Mouse (Mus musculus): ENCODE results near the gene Masp2. TPM values are rescaled to one million over a fixed set of nuclear protein-coding genes. Genes with fewer than 3 reads are reported as not detected.

The Masp2 gene
- polyA plus RNA-seq, 1 experiment from 2014 or later = 8.5 TPM

- ATAC-seq = no peak; the same call in 1 of the 2 replicates
- H3K27ac ChIP-seq = no peak overlapping the region
- H3K4me3 ChIP-seq = no peak overlapping the region
Measured at GRCm38 (mm10) chr4:148603376-148604139, 1.2 kb downstream of the Masp2 start.

GRCm38 (mm10) chr4:148604141-148604540 is 1.8 kb downstream of the Masp2 start:
- Histone ChIP-seq H3K9me3 (replicated peaks) (no peaks in the 10 kb centered on the region), H3K4me2 (no peak overlapping the region), H3K4me3 (no peak overlapping the region), H3K27me3 (replicated peaks) (no peaks in the 10 kb centered on the region), H3K9ac (no peak overlapping the region; the same call in 1 of the 2 replicates), H3K4me1 (peaks cover 33% of the 10 kb centered on the region), H3K36me3 (peaks cover 4% of the 10 kb centered on the region), H3K27ac (no peak overlapping the region)
- WGBS (ENCODE audit: insufficient replicate concordance) = 63% methylated on average over 7 of the region's 7 CpGs
- ATAC-seq = no peak

More at GRCm38 (mm10) chr4:148603376-148604139, 1.2 kb downstream of the Masp2 start:
- Histone ChIP-seq H3K4me2 (no peak overlapping the region), H3K9ac (no peak overlapping the region; the same call in 1 of the 2 replicates), H3K36me3 (peaks cover 10% of the 10 kb centered on the region), H3K9me3 (replicated peaks) (0 out of 2 replicates have a peak, but pooled peaks cover 5% of the 10 kb centered on the region), H3K27me3 (replicated peaks) (no peaks in the 10 kb centered on the region), H3K4me1 (peaks cover 33% of the 10 kb centered on the region)
- WGBS (ENCODE audit: insufficient replicate concordance) = 65% methylated on average over 10 of the region's 10 CpGs

- no peaks in the 10 kb centered on the region for H3K36me3 ChIP-seq
- no peaks in the 10 kb centered on the region for H3K9me3 ChIP-seq (replicated peaks)
- H3K27ac ChIP-seq = no peak overlapping the region
- H3K4me1 ChIP-seq = peaks cover 33% of the 10 kb centered on the region
- H3K27me3 ChIP-seq (replicated peaks) = no peaks in the 10 kb centered on the region
- peak; percentile 43; the same call in 1 of the 2 replicates for ATAC-seq
- no peak overlapping the region for H3K4me2 ChIP-seq
- no peak overlapping the region for H3K4me3 ChIP-seq
- no peak overlapping the region for H3K9ac ChIP-seq
- WGBS (ENCODE audit: insufficient replicate concordance) = 77% methylated on average over 3 of the region's 3 CpGs
Measured at GRCm38 (mm10) chr4:148604541-148605165, 2.3 kb downstream of the Masp2 start.

GRCm38 (mm10) chr4:148607758-148608157 is 5.4 kb downstream of the Masp2 start:
- 14% methylated on average over 5 of the region's 5 CpGs for WGBS (ENCODE audit: insufficient replicate concordance)
- H3K9me3 ChIP-seq (replicated peaks) = no peaks in the 10 kb centered on the region
- ATAC-seq = no peak

GRCm38 (mm10) chr4:148609805-148610204 is 7.5 kb downstream of the Masp2 start:
- no peak overlapping the region for H3K4me2 ChIP-seq
- no peak for ATAC-seq
- no peaks in the 10 kb centered on the region for H3K9me3 ChIP-seq (replicated peaks)
- peaks cover 42% of the 10 kb centered on the region for H3K36me3 ChIP-seq
- H3K27me3 ChIP-seq (replicated peaks) = no peaks in the 10 kb centered on the region
- WGBS (ENCODE audit: insufficient replicate concordance) = 84% methylated on average over 5 of the region's 5 CpGs
- no peak overlapping the region for H3K9ac ChIP-seq
- no peak overlapping the region for H3K4me3 ChIP-seq
- peaks cover 4% of the 10 kb centered on the region for H3K4me1 ChIP-seq
- H3K27ac ChIP-seq = no peak overlapping the region

More at GRCm38 (mm10) chr4:148607758-148608157, 5.4 kb downstream of the Masp2 start:
- Histone ChIP-seq H3K4me1 (peaks cover 13% of the 10 kb centered on the region), H3K27me3 (replicated peaks) (no peaks in the 10 kb centered on the region), H3K4me2 (no peak overlapping the region), H3K27ac (no peak overlapping the region), H3K4me3 (no peak overlapping the region), H3K36me3 (peaks cover 24% of the 10 kb centered on the region), H3K9ac (no peak overlapping the region)

- Histone ChIP-seq H3K27me3 (replicated peaks) (no peaks in the 10 kb centered on the region), H3K4me3 (no peak overlapping the region), H3K9ac (no peak overlapping the region), H3K4me2 (no peak overlapping the region), H3K36me3 (peaks cover 52% of the 10 kb centered on the region), H3K9me3 (replicated peaks) (no peaks in the 10 kb centered on the region), H3K4me1 (peaks cover 4% of the 10 kb centered on the region), H3K27ac (no peak overlapping the region)
- no peak for ATAC-seq
- WGBS (ENCODE audit: insufficient replicate concordance) = 57% methylated on average over 5 of the region's 5 CpGs
Measured at GRCm38 (mm10) chr4:148610631-148611364, 8.4 kb downstream of the Masp2 start.

GRCm38 (mm10) chr4:148612557-148612956 is 10.2 kb downstream of the Masp2 start:
- peaks cover 4% of the 10 kb centered on the region for H3K4me1 ChIP-seq
- no peak overlapping the region for H3K4me3 ChIP-seq
- no peak overlapping the region for H3K4me2 ChIP-seq
- no peak overlapping the region for H3K9ac ChIP-seq
- H3K9me3 ChIP-seq (replicated peaks) = no peaks in the 10 kb centered on the region
- ATAC-seq = no peak
- peaks cover 70% of the 10 kb centered on the region for H3K36me3 ChIP-seq
- 69% methylated on average over 4 of the region's 4 CpGs for WGBS (ENCODE audit: insufficient replicate concordance)
- no peak overlapping the region for H3K27ac ChIP-seq
- H3K27me3 ChIP-seq (replicated peaks) = no peaks in the 10 kb centered on the region

- Histone ChIP-seq H3K4me3 (no peak overlapping the region), H3K4me2 (no peak overlapping the region), H3K9ac (no peak overlapping the region), H3K27ac (no peak overlapping the region), H3K27me3 (replicated peaks) (no peaks in the 10 kb centered on the region), H3K36me3 (peaks cover 79% of the 10 kb centered on the region), H3K4me1 (peaks cover 4% of the 10 kb centered on the region), H3K9me3 (replicated peaks) (no peaks in the 10 kb centered on the region)
- 81% methylated on average over 9 of the region's 9 CpGs for WGBS (ENCODE audit: insufficient replicate concordance)
- ATAC-seq = 0 out of 2 replicates have a peak, but pooled peaks have one; percentile 11
Measured at GRCm38 (mm10) chr4:148613738-148614137, 11.4 kb downstream of the Masp2 start.

GRCm38 (mm10) chr4:148619805-148620204 is 17.5 kb downstream of the Masp2 start:
- H3K9ac ChIP-seq = no peak overlapping the region
- no peak for ATAC-seq
- 73% methylated on average over 1 of the region's 1 CpGs for WGBS (ENCODE audit: insufficient replicate concordance)
- H3K27ac ChIP-seq = no peak overlapping the region
- peaks cover 98% of the 10 kb centered on the region for H3K36me3 ChIP-seq
- no peaks in the 10 kb centered on the region for H3K9me3 ChIP-seq (replicated peaks)
- H3K4me3 ChIP-seq = no peak overlapping the region
- H3K27me3 ChIP-seq (replicated peaks) = no peaks in the 10 kb centered on the region
- H3K4me2 ChIP-seq = no peak overlapping the region
- peaks cover 31% of the 10 kb centered on the region for H3K4me1 ChIP-seq

- WGBS (ENCODE audit: insufficient replicate concordance) = 88% methylated on average over 1 of the region's 1 CpGs
- no peak overlapping the region for H3K9ac ChIP-seq
Measured at GRCm38 (mm10) chr4:148620718-148621117, 18.4 kb downstream of the Masp2 start.

GRCm38 (mm10) chr4:148622485-148622884 is 20.1 kb downstream of the Masp2 start:
- H3K9me3 ChIP-seq (replicated peaks) = no peaks in the 10 kb centered on the region
- H3K4me3 ChIP-seq = no peak overlapping the region
- peaks cover 76% of the 10 kb centered on the region for H3K36me3 ChIP-seq
- peaks cover 42% of the 10 kb centered on the region for H3K4me1 ChIP-seq
- WGBS (ENCODE audit: insufficient replicate concordance) = 93% methylated on average over 4 of the region's 4 CpGs
- ATAC-seq = no peak
- H3K27ac ChIP-seq = no peak overlapping the region
- no peak overlapping the region for H3K4me2 ChIP-seq
- no peaks in the 10 kb centered on the region for H3K27me3 ChIP-seq (replicated peaks)
- no peak overlapping the region for H3K9ac ChIP-seq

More at GRCm38 (mm10) chr4:148620718-148621117, 18.4 kb downstream of the Masp2 start:
- Histone ChIP-seq H3K36me3 (peaks cover 93% of the 10 kb centered on the region), H3K9me3 (replicated peaks) (no peaks in the 10 kb centered on the region), H3K27me3 (replicated peaks) (no peaks in the 10 kb centered on the region), H3K4me2 (no peak overlapping the region), H3K27ac (no peak overlapping the region), H3K4me3 (no peak overlapping the region), H3K4me1 (peaks cover 38% of the 10 kb centered on the region)
- no peak for ATAC-seq

Measured in liver, embryonic 12.5 days (tissue).